Mouse (Mus musculus): ENCODE data around the gene Esrrg. TPM values are rescaled to one million over a fixed set of nuclear protein-coding genes. Genes with fewer than 3 reads are reported as not detected.

Gene Esrrg
- polyA plus RNA-seq, 1 experiment from 2014 or later, result 51.4 TPM

DNA sequence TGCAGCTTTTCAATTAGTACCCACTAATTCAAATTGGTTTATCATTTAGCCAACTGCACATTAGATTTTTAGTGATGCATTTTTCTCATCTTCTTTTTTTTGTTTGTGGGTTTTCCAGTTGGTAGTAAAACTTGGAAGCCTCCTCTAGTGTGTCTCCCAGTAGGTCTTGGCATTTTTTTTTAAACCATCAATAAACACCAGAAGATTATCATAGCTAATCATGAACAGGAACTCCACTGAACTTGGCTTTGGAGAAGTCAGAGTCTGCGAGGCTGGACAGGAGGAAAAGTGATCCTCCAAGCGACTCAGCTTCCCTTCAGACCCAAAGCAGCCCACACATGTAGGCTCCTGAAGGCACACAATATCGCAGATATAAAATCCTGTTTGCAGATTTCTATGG, 155.2 kb downstream of the Esrrg start:
- H3K36me3 ChIP-seq (ENCODE audit: control insufficient read depth, insufficient read depth, low read length), result no peaks in the 10 kb centered on the region
- H3K4me1 ChIP-seq (ENCODE audit: control insufficient read depth, insufficient read depth, low read length), result no peaks in the 10 kb centered on the region
- 82% methylated on average over 3 of the region's 3 CpGs for WGBS
- no peak overlapping the region for H3K4me3 ChIP-seq (ENCODE audit: low read depth, low read length)
- H3K27me3 ChIP-seq (ENCODE audit: control insufficient read depth, insufficient read depth, low read length), result no peaks in the 10 kb centered on the region
- H3K27ac ChIP-seq (ENCODE audit: low read depth, low read length), result no peak overlapping the region
- no peak overlapping the region for H3K9ac ChIP-seq (replicated peaks; ENCODE audit: low read depth, low read length)
- ATAC-seq (ENCODE audit: low read depth), result no peak
- H3K4me2 ChIP-seq (ENCODE audit: low read depth, low read length), result no peak overlapping the region
- H3K9me3 ChIP-seq (ENCODE audit: control insufficient read depth, low read length), result no peaks in the 10 kb centered on the region

DNA sequence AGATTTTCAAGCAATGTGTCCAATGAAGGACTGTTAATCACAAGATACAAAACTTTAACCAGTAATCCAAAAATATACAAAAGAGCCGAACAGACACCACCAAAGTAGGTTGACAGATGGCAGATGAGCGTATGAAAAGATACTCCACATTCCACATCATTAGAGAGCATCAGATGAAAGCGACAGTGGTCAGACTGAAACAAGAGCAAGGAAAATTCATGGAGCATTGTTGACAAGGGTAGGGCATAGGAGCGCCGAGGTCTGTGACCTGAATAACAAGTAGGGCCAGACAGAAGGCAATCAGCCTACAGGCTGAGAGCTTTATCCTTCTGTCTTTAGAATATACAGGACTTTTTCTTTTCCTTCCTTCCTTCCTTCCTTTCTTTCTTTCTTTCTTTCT, 157.0 kb downstream of the Esrrg start:
- Histone ChIP-seq H3K27me3 (ENCODE audit: control insufficient read depth, insufficient read depth, low read length) (no peaks in the 10 kb centered on the region), H3K9me3 (ENCODE audit: control insufficient read depth, low read length) (no peaks in the 10 kb centered on the region), H3K4me2 (ENCODE audit: low read depth, low read length) (no peak overlapping the region), H3K9ac (replicated peaks; ENCODE audit: low read depth, low read length) (no peak overlapping the region), H3K4me1 (ENCODE audit: control insufficient read depth, insufficient read depth, low read length) (no peaks in the 10 kb centered on the region), H3K4me3 (ENCODE audit: low read depth, low read length) (no peak overlapping the region), H3K27ac (ENCODE audit: low read depth, low read length) (no peak overlapping the region), H3K36me3 (ENCODE audit: control insufficient read depth, insufficient read depth, low read length) (no peaks in the 10 kb centered on the region)
- ATAC-seq (ENCODE audit: low read depth), result no peak
- WGBS, result 38% methylated on average over 5 of the region's 5 CpGs

DNA sequence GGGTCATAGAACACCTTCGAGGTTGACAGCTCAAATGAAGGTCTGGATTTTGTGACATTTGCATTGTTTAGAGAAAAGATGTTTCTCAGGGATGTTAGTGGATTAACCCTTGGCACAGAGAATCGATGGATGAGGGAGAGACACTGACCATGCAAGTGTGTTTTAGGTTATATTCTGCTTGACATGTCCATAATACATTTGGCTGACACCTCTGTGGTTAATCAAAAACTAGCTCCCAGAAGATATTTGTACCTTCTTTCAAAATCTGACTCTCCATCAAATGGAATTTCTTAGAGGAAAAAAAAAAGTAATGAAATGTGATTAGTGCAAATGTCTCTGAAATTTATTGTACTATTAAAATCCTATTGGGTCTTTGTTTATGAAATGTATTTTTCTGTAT, 158.8 kb downstream of the Esrrg start:
- WGBS, result 83% methylated on average over 2 of the region's 2 CpGs
- no peak overlapping the region for H3K4me3 ChIP-seq (ENCODE audit: low read depth, low read length)
- H3K4me2 ChIP-seq (ENCODE audit: low read depth, low read length), result no peak overlapping the region
- no peaks in the 10 kb centered on the region for H3K9me3 ChIP-seq (ENCODE audit: control insufficient read depth, low read length)
- no peak overlapping the region for H3K27ac ChIP-seq (ENCODE audit: low read depth, low read length)
- H3K9ac ChIP-seq (replicated peaks; ENCODE audit: low read depth, low read length), result no peak overlapping the region
- no peaks in the 10 kb centered on the region for H3K4me1 ChIP-seq (ENCODE audit: control insufficient read depth, insufficient read depth, low read length)
- H3K36me3 ChIP-seq (ENCODE audit: control insufficient read depth, insufficient read depth, low read length), result no peaks in the 10 kb centered on the region
- H3K27me3 ChIP-seq (ENCODE audit: control insufficient read depth, insufficient read depth, low read length), result no peaks in the 10 kb centered on the region
- ATAC-seq (ENCODE audit: low read depth), result no peak

DNA sequence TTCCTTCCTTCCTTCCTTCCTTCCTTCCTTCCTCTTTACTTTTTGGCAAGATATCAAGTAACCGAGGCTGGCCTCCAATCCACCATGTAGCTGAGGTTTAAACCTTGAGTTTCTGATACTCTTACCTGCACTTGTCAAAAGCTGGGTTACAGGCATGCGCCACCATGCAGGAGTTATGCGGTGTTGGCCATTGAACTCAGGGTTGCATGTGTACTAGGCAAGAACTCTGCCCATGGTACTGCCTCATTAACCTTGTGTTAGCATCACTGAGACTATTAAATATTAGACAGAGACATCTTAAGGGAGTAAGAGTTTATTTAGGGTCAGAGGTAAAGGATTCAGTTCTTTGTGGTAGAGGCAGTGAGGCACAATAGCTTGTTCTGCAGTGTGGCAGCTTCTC, 161.6 kb downstream of the Esrrg start:
- H3K4me3 ChIP-seq (ENCODE audit: low read depth, low read length), result no peak overlapping the region
- H3K9ac ChIP-seq (replicated peaks; ENCODE audit: low read depth, low read length), result no peak overlapping the region
- H3K4me2 ChIP-seq (ENCODE audit: low read depth, low read length), result no peak overlapping the region
- H3K27me3 ChIP-seq (ENCODE audit: control insufficient read depth, insufficient read depth, low read length), result no peaks in the 10 kb centered on the region
- no peaks in the 10 kb centered on the region for H3K9me3 ChIP-seq (ENCODE audit: control insufficient read depth, low read length)
- H3K36me3 ChIP-seq (ENCODE audit: control insufficient read depth, insufficient read depth, low read length), result no peaks in the 10 kb centered on the region
- no peak overlapping the region for H3K27ac ChIP-seq (ENCODE audit: low read depth, low read length)
- ATAC-seq (ENCODE audit: low read depth), result no peak
- no peaks in the 10 kb centered on the region for H3K4me1 ChIP-seq (ENCODE audit: control insufficient read depth, insufficient read depth, low read length)
- 92% methylated on average over 3 of the region's 3 CpGs for WGBS

DNA sequence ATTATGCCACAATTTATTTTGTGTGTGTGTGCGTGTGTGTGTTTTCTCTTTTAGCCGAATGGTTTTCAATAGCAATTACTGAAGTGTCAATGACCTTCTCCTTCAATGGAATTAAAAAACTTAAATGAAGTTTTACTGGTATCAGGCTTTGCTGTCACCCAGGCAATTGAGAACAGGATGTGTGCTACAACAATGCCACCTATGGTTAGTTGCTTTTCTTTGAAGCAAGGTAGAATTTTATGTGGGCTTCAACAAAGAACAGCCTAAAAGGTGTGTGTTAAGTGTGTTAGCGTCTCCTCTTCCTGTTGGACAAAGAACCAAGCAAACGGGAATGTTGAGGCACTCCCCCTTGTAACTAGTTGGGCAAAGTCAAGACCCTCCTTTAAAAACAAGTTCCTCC, 162.5 kb downstream of the Esrrg start:
- Histone ChIP-seq H3K4me2 (ENCODE audit: low read depth, low read length) (no peak overlapping the region), H3K36me3 (ENCODE audit: control insufficient read depth, insufficient read depth, low read length) (no peaks in the 10 kb centered on the region), H3K27ac (ENCODE audit: low read depth, low read length) (no peak overlapping the region), H3K4me1 (ENCODE audit: control insufficient read depth, insufficient read depth, low read length) (no peaks in the 10 kb centered on the region), H3K9me3 (ENCODE audit: control insufficient read depth, low read length) (no peaks in the 10 kb centered on the region), H3K4me3 (ENCODE audit: low read depth, low read length) (no peak overlapping the region), H3K9ac (replicated peaks; ENCODE audit: low read depth, low read length) (no peak overlapping the region), H3K27me3 (ENCODE audit: control insufficient read depth, insufficient read depth, low read length) (no peaks in the 10 kb centered on the region)
- no peak for ATAC-seq (ENCODE audit: low read depth)
- 65% methylated on average over 4 of the region's 4 CpGs for WGBS

DNA sequence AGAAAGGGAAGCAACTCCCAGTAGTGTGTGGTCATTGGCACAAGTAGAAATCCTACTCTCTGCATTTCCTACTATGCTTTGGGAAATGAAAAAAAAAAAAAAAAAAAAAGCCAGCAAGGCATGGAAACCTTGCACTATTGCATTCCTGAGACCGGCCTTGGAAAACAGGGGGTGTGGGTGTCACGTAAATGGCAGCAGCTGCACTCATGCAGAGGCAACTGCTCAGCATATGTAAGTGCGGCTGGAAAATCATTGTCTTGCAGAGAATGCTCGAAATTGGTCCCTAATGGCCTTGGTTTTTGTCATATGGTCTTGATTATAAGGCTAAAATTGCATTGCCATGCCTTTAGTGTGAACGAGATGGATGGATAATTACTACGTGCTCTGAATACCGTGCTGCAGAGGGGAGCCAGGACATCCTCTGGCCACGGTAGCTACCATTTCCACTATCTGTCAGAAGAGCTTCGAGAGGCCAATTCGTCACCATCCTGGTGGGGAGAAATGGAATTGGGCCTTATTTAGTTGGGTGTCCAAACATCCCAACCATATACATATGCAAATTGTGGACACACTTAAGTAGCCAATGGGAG, 171.1 kb downstream of the Esrrg start:
- ATAC-seq (ENCODE audit: low read depth), result no peak; the same call in 1 of the 2 replicates
- Histone ChIP-seq H3K4me3 (ENCODE audit: low read depth, low read length) (no peak overlapping the region), H3K27me3 (ENCODE audit: control insufficient read depth, insufficient read depth, low read length) (no peaks in the 10 kb centered on the region), H3K27ac (ENCODE audit: low read depth, low read length) (no peak overlapping the region), H3K4me1 (ENCODE audit: control insufficient read depth, insufficient read depth, low read length) (no peaks in the 10 kb centered on the region), H3K4me2 (ENCODE audit: low read depth, low read length) (no peak overlapping the region), H3K36me3 (ENCODE audit: control insufficient read depth, insufficient read depth, low read length) (no peaks in the 10 kb centered on the region), H3K9me3 (ENCODE audit: control insufficient read depth, low read length) (no peaks in the 10 kb centered on the region), H3K9ac (replicated peaks; ENCODE audit: low read depth, low read length) (no peak overlapping the region)
- 32% methylated on average over 10 of the region's 10 CpGs for WGBS

DNA sequence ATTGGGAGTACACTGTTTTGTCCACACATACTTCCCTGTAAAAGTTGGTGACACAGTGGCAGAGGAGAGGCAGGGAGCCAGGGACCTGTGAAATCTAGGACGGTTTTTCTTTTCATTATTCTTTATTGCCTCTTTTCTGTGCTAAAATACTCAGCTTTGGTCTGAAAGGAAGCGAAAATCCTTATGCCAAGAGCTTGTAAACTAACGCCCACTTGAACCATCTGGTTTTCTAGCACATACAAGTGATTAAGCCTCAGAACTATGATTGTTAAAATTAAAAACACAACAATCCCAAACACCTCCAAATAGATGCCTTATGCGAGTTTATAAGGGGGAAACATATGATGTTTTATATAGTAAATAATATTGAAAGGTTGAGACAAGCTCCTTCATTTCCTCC, 176.6 kb downstream of the Esrrg start:
- Histone ChIP-seq H3K27me3 (ENCODE audit: control insufficient read depth, insufficient read depth, low read length) (no peaks in the 10 kb centered on the region), H3K4me1 (ENCODE audit: control insufficient read depth, insufficient read depth, low read length) (peaks cover 4% of the 10 kb centered on the region; the same call in 1 of the 2 replicates), H3K27ac (ENCODE audit: low read depth, low read length) (no peak overlapping the region), H3K9ac (replicated peaks; ENCODE audit: low read depth, low read length) (no peak overlapping the region), H3K4me2 (ENCODE audit: low read depth, low read length) (no peak overlapping the region), H3K9me3 (ENCODE audit: control insufficient read depth, low read length) (no peaks in the 10 kb centered on the region), H3K36me3 (ENCODE audit: control insufficient read depth, insufficient read depth, low read length) (no peaks in the 10 kb centered on the region), H3K4me3 (ENCODE audit: low read depth, low read length) (no peak overlapping the region)
- 81% methylated on average over 4 of the region's 4 CpGs for WGBS
- no peak for ATAC-seq (ENCODE audit: low read depth)

DNA sequence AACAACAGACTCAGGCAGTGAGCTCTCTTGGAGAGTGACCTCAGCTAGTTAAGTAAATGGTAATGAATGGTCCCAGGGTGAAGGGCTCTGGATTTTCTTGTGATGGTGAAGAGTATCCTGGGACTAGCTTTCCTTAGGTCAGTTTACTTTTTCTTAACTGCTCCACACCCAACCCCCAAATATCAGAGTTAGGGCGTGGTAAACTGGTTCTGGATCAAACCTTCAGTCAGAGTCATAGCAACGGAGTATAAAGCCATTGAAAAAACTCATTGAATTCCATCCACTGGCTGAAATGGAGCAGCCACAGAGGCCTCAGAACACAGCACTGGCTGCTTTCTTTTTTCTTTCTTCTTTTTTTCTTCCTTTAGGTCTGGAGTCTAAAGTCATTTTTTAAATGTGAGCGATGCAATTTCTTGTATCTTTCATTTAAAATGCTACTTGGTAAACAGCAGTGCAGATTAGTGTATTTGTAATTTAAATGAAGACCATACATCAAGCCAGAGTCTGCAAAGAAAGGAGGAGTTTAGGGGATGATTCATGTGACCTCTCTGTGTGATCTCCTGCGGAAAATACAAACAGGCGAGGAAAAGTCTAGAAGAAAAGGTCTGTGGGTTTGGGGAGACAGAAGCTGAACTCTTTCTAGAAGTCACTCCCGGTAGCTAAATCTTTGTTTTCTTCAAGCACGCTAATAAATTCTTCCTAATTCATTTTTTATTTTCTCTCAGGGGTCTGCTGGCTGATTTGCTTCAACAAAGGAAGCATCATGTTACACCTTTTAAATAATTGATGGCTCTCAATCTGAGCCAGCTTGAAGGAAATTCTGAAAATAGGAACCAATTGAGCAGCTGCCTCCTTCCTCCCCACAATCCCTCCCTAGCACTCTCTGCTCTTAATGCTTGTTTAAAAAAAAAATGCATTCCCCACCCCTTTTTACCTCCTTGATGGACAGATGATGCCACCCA, 178.7 kb downstream of the Esrrg start:
- 9% methylated on average over 7 of the region's 7 CpGs for WGBS
- ATAC-seq (ENCODE audit: low read depth), result 0 out of 2 replicates have a peak, but pooled peaks have one; percentile 17

DNA sequence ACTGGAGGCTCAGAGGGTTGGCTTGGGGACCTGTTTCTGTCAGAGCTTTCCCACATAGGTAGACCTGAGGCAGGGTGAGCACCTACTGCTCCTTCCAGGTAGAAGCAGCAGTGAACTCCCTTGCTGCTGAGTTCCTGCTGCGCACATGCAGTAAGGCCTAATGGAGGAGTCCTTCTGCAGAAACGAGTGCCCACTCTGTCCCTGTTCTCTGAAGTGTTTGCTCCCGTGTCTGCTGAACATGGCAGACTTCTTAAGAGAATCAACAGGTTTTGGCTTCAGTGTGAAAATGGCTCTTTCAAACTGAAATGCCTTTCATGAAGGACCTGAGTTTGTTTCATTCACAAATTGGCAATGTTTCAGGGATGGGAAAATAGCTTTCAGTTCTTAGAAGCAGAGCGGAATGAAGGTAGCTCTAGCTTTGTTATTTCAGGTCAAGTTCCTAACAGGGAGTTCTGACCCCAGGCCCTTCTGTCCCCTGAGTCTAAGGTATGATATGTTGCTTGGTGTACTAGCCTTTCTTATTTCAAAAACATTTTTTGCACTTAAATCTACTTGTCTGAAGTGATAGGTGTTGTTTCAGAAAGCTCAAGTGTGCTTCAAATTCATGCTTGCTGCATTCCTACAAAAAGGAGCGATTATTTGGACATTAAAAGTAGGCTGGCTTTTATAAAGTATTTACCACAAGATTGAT, 185.8 kb downstream of the Esrrg start:
- 88% methylated on average over 5 of the region's 5 CpGs for WGBS
- H3K27me3 ChIP-seq (ENCODE audit: control insufficient read depth, insufficient read depth, low read length), result no peaks in the 10 kb centered on the region
- no peak for ATAC-seq (ENCODE audit: low read depth)
- H3K36me3 ChIP-seq (ENCODE audit: control insufficient read depth, insufficient read depth, low read length), result no peaks in the 10 kb centered on the region
- no peak overlapping the region for H3K9ac ChIP-seq (replicated peaks; ENCODE audit: low read depth, low read length)
- no peak overlapping the region for H3K4me3 ChIP-seq (ENCODE audit: low read depth, low read length)
- H3K4me2 ChIP-seq (ENCODE audit: low read depth, low read length), result no peak overlapping the region
- no peaks in the 10 kb centered on the region for H3K4me1 ChIP-seq (ENCODE audit: control insufficient read depth, insufficient read depth, low read length)
- no peaks in the 10 kb centered on the region for H3K9me3 ChIP-seq (ENCODE audit: control insufficient read depth, low read length)
- H3K27ac ChIP-seq (ENCODE audit: low read depth, low read length), result no peak overlapping the region

More for the DNA sequence above, 178.7 kb downstream of the Esrrg start:
- Histone ChIP-seq H3K4me1 (ENCODE audit: control insufficient read depth, insufficient read depth, low read length) (peaks cover 4% of the 10 kb centered on the region; the same call in 1 of the 2 replicates), H3K4me3 (ENCODE audit: low read depth, low read length) (no peak overlapping the region), H3K36me3 (ENCODE audit: control insufficient read depth, insufficient read depth, low read length) (no peaks in the 10 kb centered on the region), H3K9ac (replicated peaks; ENCODE audit: low read depth, low read length) (no peak overlapping the region), H3K27ac (ENCODE audit: low read depth, low read length) (no peak overlapping the region), H3K27me3 (ENCODE audit: control insufficient read depth, insufficient read depth, low read length) (no peaks in the 10 kb centered on the region), H3K4me2 (ENCODE audit: low read depth, low read length) (no peak overlapping the region), H3K9me3 (ENCODE audit: control insufficient read depth, low read length) (no peaks in the 10 kb centered on the region)
